In genomic region chr19:36925671-36926552, GRCm38 (mm10) we compare ENCODE assay signal across 7 mouse cellular contexts. TPM values are rescaled to one million over a fixed set of nuclear protein-coding genes. Genes with fewer than 3 reads are reported as not detected.
A peak's percentile ranks its signal among the peaks of the same experiment; 100 is the strongest.
DNase-seq lines count a peak whose midpoint lies in the region; ATAC-seq lines count a peak whose summit lies in the region.

Btaf1 (plus strand) TSS chr19:36926079.

- peak within 1 kb of the TSS; percentile 94 for H3K27ac ChIP-seq in embryonic facial prominence, embryonic 10.5 days (replicated peaks)
- peak within 1 kb of the TSS; percentile 96 for H3K27ac ChIP-seq in limb, embryonic 12.5 days
- H3K27ac ChIP-seq in midbrain, embryonic 15.5 days, result peak within 1 kb of the TSS; percentile 92

- H3K36me3 ChIP-seq in embryonic facial prominence, embryonic 10.5 days (replicated peaks), result 0 out of 2 replicates have a peak, but pooled peaks cover 4% of the 10 kb centered on the region
- no peaks in the 10 kb centered on the region for H3K36me3 ChIP-seq in limb, embryonic 12.5 days
- no peaks in the 10 kb centered on the region for H3K36me3 ChIP-seq in midbrain, embryonic 15.5 days (replicated peaks)

- H3K4me2 ChIP-seq in limb, embryonic 12.5 days, result peak within 1 kb of the TSS; percentile 70
- H3K4me2 ChIP-seq in midbrain, embryonic 15.5 days, result peak within 1 kb of the TSS; percentile 74

- no peaks in the 10 kb centered on the region for H3K27me3 ChIP-seq in embryonic facial prominence, embryonic 10.5 days (replicated peaks; ENCODE audit: low read depth, poor library complexity, severe bottlenecking)
- H3K27me3 ChIP-seq in limb, embryonic 12.5 days, result no peaks in the 10 kb centered on the region
- H3K27me3 ChIP-seq in midbrain, embryonic 15.5 days (replicated peaks), result no peaks in the 10 kb centered on the region

- under 1% methylated on average over 98 of the region's 98 CpGs for WGBS in embryonic facial prominence, embryonic 10.5 days
- under 1% methylated on average over 76 of the region's 98 CpGs for WGBS in limb, embryonic 12.5 days
- under 1% methylated on average over 84 of the region's 98 CpGs for WGBS in midbrain, embryonic 15.5 days

- peak; percentile 95 for ATAC-seq in limb, embryonic 12.5 days (ENCODE audit: insufficient number of reproducible peaks, insufficient read depth, low FRiP score, low TSS enrichment, low read depth)
- peak; percentile 98 for ATAC-seq in midbrain, embryonic 15.5 days (replicated peaks)

- peak within 1 kb of the TSS; percentile 91 for H3K4me3 ChIP-seq in embryonic facial prominence, embryonic 10.5 days
- peak within 1 kb of the TSS; percentile 95 for H3K4me3 ChIP-seq in limb, embryonic 12.5 days (replicated peaks)
- H3K4me3 ChIP-seq in midbrain, embryonic 15.5 days, result peak within 1 kb of the TSS; percentile 95

- no peaks in the 10 kb centered on the region for H3K9me3 ChIP-seq in embryonic facial prominence, embryonic 10.5 days
- H3K9me3 ChIP-seq in limb, embryonic 12.5 days, result no peaks in the 10 kb centered on the region
- no peaks in the 10 kb centered on the region for H3K9me3 ChIP-seq in midbrain, embryonic 15.5 days

- H3K4me1 ChIP-seq in embryonic facial prominence, embryonic 10.5 days, result peaks cover 17% of the 10 kb centered on the region
- H3K4me1 ChIP-seq in limb, embryonic 12.5 days (replicated peaks), result peaks cover 12% of the 10 kb centered on the region
- H3K4me1 ChIP-seq in midbrain, embryonic 15.5 days, result peaks cover 26% of the 10 kb centered on the region

- peak within 1 kb of the TSS; percentile 92 for H3K9ac ChIP-seq in limb, embryonic 12.5 days (replicated peaks)
- H3K9ac ChIP-seq in midbrain, embryonic 15.5 days, result peak within 1 kb of the TSS; percentile 92

- peak; percentile 94 for DNase-seq in adrenal gland, postnatal 14 days
- DNase-seq in embryonic facial prominence, embryonic 10.5 days (ENCODE audit: low spot score), result peak; percentile 95
- DNase-seq in gonadal fat pad, adult 2 months (ENCODE audit: low read depth), result peak; percentile 85
- peak; percentile 79 for DNase-seq in kidney, adult 11 months
- DNase-seq in spleen, postnatal 10 days (ENCODE audit: low spot score in 2 of 2), result peak; percentile 82 to 87

RNA-seq across cellular contexts. Expression of gene Btaf1, which starts in this region (rescaled TPM):
- total RNA-seq in adrenal gland, postnatal 14 days (2021), result 22.8 and 26.4 TPM in 2 replicates
- polyA plus RNA-seq in embryonic facial prominence, embryonic 10.5 days (2016; fragmentation: Nextera tagmentation; extraction: Ambion mirVana), result 16.6 and 20.3 TPM in 2 replicates
- 5.4 and 6.3 TPM in 2 replicates for polyA plus RNA-seq in gonadal fat pad, adult 2 months (2012; rRNA removed)
- 16.1 and 17.4 TPM in 2 replicates for polyA plus RNA-seq in limb, embryonic 12.5 days (2016; fragmentation: Nextera tagmentation; extraction: Ambion mirVana)
- polyA plus RNA-seq in midbrain, embryonic 15.5 days (2015; fragmentation: Nextera tagmentation; extraction: Ambion mirVana), result 9.3 and 10.2 TPM in 2 replicates

Comparison
In these comparisons a context has a peak if more than half of its experiments do, and no peak if none do; other contexts are left out.
1. Peak in every context shown above with its lines: DNase-seq, ATAC-seq, H3K4me3 ChIP-seq and H3K27ac ChIP-seq.